ENCODE assay signal across 23 mouse cellular contexts in the genomic region with DNA sequence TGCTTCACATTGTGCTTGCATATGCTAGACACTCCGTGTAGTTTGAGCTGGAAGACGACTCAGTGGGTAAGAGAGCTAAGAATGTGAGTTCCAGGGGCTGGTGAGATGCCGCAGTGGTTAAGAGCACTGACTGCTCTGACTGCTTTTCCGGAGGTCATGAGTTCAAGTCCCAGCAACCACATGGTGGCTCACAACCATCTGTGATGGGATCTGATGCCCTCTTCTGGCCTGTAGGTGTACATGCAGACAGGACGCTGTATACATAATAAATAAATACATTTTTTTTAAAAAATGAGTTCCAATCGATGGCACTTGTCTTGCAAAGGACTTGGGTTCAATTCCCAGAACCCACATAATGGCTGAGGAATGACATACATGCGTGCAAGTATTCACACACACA. TPM values are rescaled to one million over a fixed set of nuclear protein-coding genes. Genes with fewer than 3 reads are reported as not detected.
DNase-seq lines count a peak whose midpoint lies in the region; ATAC-seq and TF ChIP-seq lines count a peak whose summit lies in the region.
"Had no signal": no experiment of that assay in that cellular context is flagged by ENCODE, and none has a peak within 500 bp of the region (broad histone marks: within the 10 kb centered on the region; RNA-seq: fewer than 3 reads in every experiment).

No protein-coding gene starts in this region.

- no peak overlapping the region for H3K4me3 ChIP-seq in heart, adult 2 months
- no peak overlapping the region for H3K4me3 ChIP-seq in layer of hippocampus, adult 2 months
- H3K4me3 ChIP-seq in midbrain, postnatal 0 days (ENCODE audit: low read depth, low read length), result no peak overlapping the region
- no peak overlapping the region for H3K4me3 ChIP-seq in midbrain, embryonic 14.5 days (replicated peaks; ENCODE audit: low read depth, low read length)
- H3K4me3 ChIP-seq in stomach, postnatal 0 days (ENCODE audit: low read depth, low read length), result no peak overlapping the region
- H3K4me3 ChIP-seq: embryonic facial prominence, embryonic 13.5 days; erythroblast, embryonic 14.5 days; forebrain, embryonic 12.5 days; heart, embryonic 12.5 days; hindbrain, embryonic 12.5 days; kidney, embryonic 15.5 days; liver, embryonic 15.5 days; midbrain, embryonic 10.5 days; neural tube, embryonic 15.5 days; stomach, embryonic 15.5 days had no signal

- WGBS in heart, adult 2 months, result 84% methylated on average over 7 of the region's 7 CpGs
- WGBS in midbrain, postnatal 0 days, result 86% methylated on average over 7 of the region's 7 CpGs
- WGBS in midbrain, embryonic 14.5 days, result 86% methylated on average over 7 of the region's 7 CpGs
- 79% methylated on average over 7 of the region's 7 CpGs for WGBS in stomach, postnatal 0 days

- no peaks in the 10 kb centered on the region for H3K79me2 ChIP-seq in heart, adult 2 months (replicated peaks; ENCODE audit: control insufficient read depth, insufficient read depth, low read length)

- H3K4me1 ChIP-seq in heart, adult 2 months (ENCODE audit: control insufficient read depth, insufficient read depth, low read length), result peaks cover 3% of the 10 kb centered on the region; the same call in 1 of the 2 replicates
- no peaks in the 10 kb centered on the region for H3K4me1 ChIP-seq in midbrain, postnatal 0 days (ENCODE audit: insufficient read depth, low read length)
- no peaks in the 10 kb centered on the region for H3K4me1 ChIP-seq in midbrain, embryonic 14.5 days (ENCODE audit: control insufficient read depth, insufficient read depth, low read length)
- no peaks in the 10 kb centered on the region for H3K4me1 ChIP-seq in stomach, postnatal 0 days (replicated peaks; ENCODE audit: control insufficient read depth, insufficient read depth)
- H3K4me1 ChIP-seq: forebrain, embryonic 12.5 days; hindbrain, embryonic 12.5 days; liver, embryonic 15.5 days had no signal

- H3K4me2 ChIP-seq in midbrain, postnatal 0 days (ENCODE audit: low read depth, low read length, poor library complexity, severe bottlenecking), result no peak overlapping the region
- H3K4me2 ChIP-seq in midbrain, embryonic 14.5 days (ENCODE audit: low read length), result no peak overlapping the region
- no peak overlapping the region for H3K4me2 ChIP-seq in stomach, postnatal 0 days (replicated peaks; ENCODE audit: low read depth)
- H3K4me2 ChIP-seq: embryonic facial prominence, embryonic 13.5 days; forebrain, embryonic 12.5 days; hindbrain, embryonic 12.5 days; kidney, embryonic 15.5 days; liver, embryonic 15.5 days; neural tube, embryonic 15.5 days; stomach, embryonic 15.5 days had no signal

- no peaks in the 10 kb centered on the region for H3K27me3 ChIP-seq in heart, adult 2 months (ENCODE audit: control insufficient read depth, insufficient read depth, low read length)
- no peaks in the 10 kb centered on the region for H3K27me3 ChIP-seq in midbrain, postnatal 0 days (ENCODE audit: insufficient read depth, low read length)
- no peaks in the 10 kb centered on the region for H3K27me3 ChIP-seq in midbrain, embryonic 14.5 days (ENCODE audit: control insufficient read depth, insufficient read depth, low read length)
- no peaks in the 10 kb centered on the region for H3K27me3 ChIP-seq in stomach, postnatal 0 days (ENCODE audit: control insufficient read depth, insufficient read depth, low read length)
- H3K27me3 ChIP-seq: embryonic facial prominence, embryonic 13.5 days; forebrain, embryonic 12.5 days; hindbrain, embryonic 12.5 days; kidney, embryonic 15.5 days; neural tube, embryonic 15.5 days; Patski; stomach, embryonic 15.5 days had no signal

- no peak for TF ChIP-seq POLR2A in heart, adult 2 months (IDR thresholded peaks at IDR 0.05; ENCODE audit: insufficient read depth, low read depth, low read length)

- H3K9me3 ChIP-seq in midbrain, postnatal 0 days (ENCODE audit: low read length), result no peaks in the 10 kb centered on the region
- no peaks in the 10 kb centered on the region for H3K9me3 ChIP-seq in midbrain, embryonic 14.5 days (ENCODE audit: control insufficient read depth, low read length)
- H3K9me3 ChIP-seq in stomach, postnatal 0 days (ENCODE audit: control insufficient read depth, low read length), result no peaks in the 10 kb centered on the region
- H3K9me3 ChIP-seq: embryonic facial prominence, embryonic 13.5 days; forebrain, embryonic 12.5 days; heart, embryonic 12.5 days; hindbrain, embryonic 12.5 days; kidney, embryonic 15.5 days; liver, embryonic 15.5 days; midbrain, embryonic 10.5 days; neural tube, embryonic 15.5 days; stomach, embryonic 15.5 days had no signal

- DNase-seq in heart, adult 2 months, result no peak
- no peak for DNase-seq in heart, postnatal 4 days
- no peak for DNase-seq in layer of hippocampus, adult 2 months (ENCODE audit: low spot score in 2 of 2)
- DNase-seq in layer of hippocampus, postnatal 25 days (ENCODE audit: extremely low spot score in 1 of 2, low spot score in 1 of 2), result no peak
- no peak for DNase-seq in midbrain, postnatal 0 days (ENCODE audit: low spot score)
- DNase-seq in midbrain, embryonic 14.5 days, result no peak
- no peak for DNase-seq in stomach, postnatal 0 days (ENCODE audit: low spot score)
- no peak for DNase-seq in Muller cell, postnatal 12 days (ENCODE audit: inconsistent ontology term)
- DNase-seq: right cerebral cortex, postnatal 4 days; thymus, adult 18-20 months had no signal

- H3K36me3 ChIP-seq in heart, adult 2 months (ENCODE audit: control insufficient read depth, insufficient read depth, low read length), result no peaks in the 10 kb centered on the region
- H3K36me3 ChIP-seq in midbrain, postnatal 0 days (ENCODE audit: insufficient read depth, low read length), result no peaks in the 10 kb centered on the region
- H3K36me3 ChIP-seq in midbrain, embryonic 14.5 days (ENCODE audit: control insufficient read depth, insufficient read depth, low read length), result no peaks in the 10 kb centered on the region
- H3K36me3 ChIP-seq in stomach, postnatal 0 days (ENCODE audit: control insufficient read depth, insufficient read depth, low read length), result no peaks in the 10 kb centered on the region
- H3K36me3 ChIP-seq: embryonic facial prominence, embryonic 13.5 days; forebrain, embryonic 12.5 days; heart, embryonic 12.5 days; hindbrain, embryonic 12.5 days; kidney, embryonic 15.5 days; liver, embryonic 15.5 days; midbrain, embryonic 10.5 days; neural tube, embryonic 15.5 days; stomach, embryonic 15.5 days had no signal

- TF ChIP-seq CTCF in heart, adult 2 months (IDR thresholded peaks at IDR 0.05), result peak; percentile 45
- peak; percentile 66 for TF ChIP-seq CTCF in layer of hippocampus, adult 2 months (conservative IDR thresholded peaks at IDR 0.05)
- TF ChIP-seq CTCF in midbrain, postnatal 0 days (IDR thresholded peaks at IDR 0.05), result peak; percentile 56
- TF ChIP-seq CTCF in stomach, postnatal 0 days (IDR thresholded peaks at IDR 0.05; ENCODE audit: low read depth), result peak; percentile 54

- intact Hi-C loops in heart, adult 2 months (cut with DNase I), result no loop called here

- no peak overlapping the region for H3K9ac ChIP-seq in heart, adult 2 months (ENCODE audit: low read depth, low read length)
- no peak overlapping the region for H3K9ac ChIP-seq in midbrain, postnatal 0 days (replicated peaks; ENCODE audit: low read length, poor library complexity, severe bottlenecking)
- H3K9ac ChIP-seq in midbrain, embryonic 14.5 days (replicated peaks; ENCODE audit: low read length), result no peak overlapping the region
- H3K9ac ChIP-seq in stomach, postnatal 0 days (ENCODE audit: low read length), result no peak overlapping the region
- H3K9ac ChIP-seq: embryonic facial prominence, embryonic 13.5 days; forebrain, embryonic 12.5 days; heart, embryonic 12.5 days; hindbrain, embryonic 12.5 days; kidney, embryonic 15.5 days; liver, embryonic 15.5 days; neural tube, embryonic 15.5 days; stomach, embryonic 15.5 days had no signal

- H3K27ac ChIP-seq in heart, adult 2 months, result no peak overlapping the region
- no peak overlapping the region for H3K27ac ChIP-seq in layer of hippocampus, adult 2 months
- H3K27ac ChIP-seq in midbrain, postnatal 0 days (ENCODE audit: low read depth, low read length), result no peak overlapping the region
- H3K27ac ChIP-seq in midbrain, embryonic 14.5 days (replicated peaks; ENCODE audit: low read depth, low read length), result no peak overlapping the region
- H3K27ac ChIP-seq in stomach, postnatal 0 days (replicated peaks), result no peak overlapping the region
- H3K27ac ChIP-seq: embryonic facial prominence, embryonic 13.5 days; forebrain, embryonic 12.5 days; hindbrain, embryonic 12.5 days; kidney, embryonic 15.5 days; liver, embryonic 15.5 days; midbrain, embryonic 10.5 days; neural tube, embryonic 15.5 days; stomach, embryonic 15.5 days had no signal

- no peak for ATAC-seq in midbrain, postnatal 0 days (ENCODE audit: low FRiP score)
- no peak for ATAC-seq in midbrain, embryonic 14.5 days (ENCODE audit: low FRiP score, low TSS enrichment)
- no peak for ATAC-seq in stomach, postnatal 0 days (ENCODE audit: low FRiP score, low TSS enrichment)

- no peak for TF ChIP-seq EP300 in heart, adult 2 months (IDR thresholded peaks at IDR 0.05; ENCODE audit: insufficient read depth, low read depth, low read length)
- no peak for TF ChIP-seq EP300 in stomach, postnatal 0 days (optimal IDR thresholded peaks at IDR 0.05)

RNA-seq across cellular contexts. Expression of a gene that starts 3.7 kb away (rescaled TPM):
- total RNA-seq in heart, adult 2 months (2021), result under 1 TPM; 0.97 to 0.98 TPM
- polyA plus RNA-seq in heart, adult 2 months (2012; rRNA removed), result 2.3 and 3.6 TPM in 2 replicates
- total RNA-seq in heart, postnatal 4 days (2021), result under 1 TPM in 1 of 2 experiments, not detected in 1; 0.18 TPM
- 100 to 1,000 TPM; 193 to 194 TPM for total RNA-seq in layer of hippocampus, adult 2 months (2021)
- 100 to 1,000 TPM; 226 to 229 TPM for total RNA-seq in layer of hippocampus, postnatal 25 days (2021)
- total RNA-seq in midbrain, postnatal 0 days (2014; rRNA removed), result 14.1 and 25.7 TPM in 2 replicates
- 8.8 and 12.8 TPM in 2 replicates for polyA plus RNA-seq in midbrain, postnatal 0 days (2015; fragmentation: Nextera tagmentation; extraction: Ambion mirVana)
- 0.30 and 0.34 TPM in 2 replicates for polyA plus RNA-seq in midbrain, embryonic 14.5 days (2014; fragmentation: Nextera tagmentation; extraction: Ambion mirVana)
- polyA plus RNA-seq in stomach, postnatal 0 days (2015; fragmentation: Nextera tagmentation; extraction: Ambion mirVana), result 3.1 and 3.4 TPM in 2 replicates
- total RNA-seq: granulocyte monocyte progenitor cell, adult 5-6 weeks had no signal
- polyA plus RNA-seq: embryonic facial prominence, embryonic 13.5 days; erythroblast, embryonic 14.5 days; forebrain, embryonic 12.5 days; heart, embryonic 12.5 days; kidney, embryonic 15.5 days; liver, embryonic 15.5 days; lung, embryonic 16.5 days; midbrain, embryonic 10.5 days had no signal

RNA-seq across cellular contexts. Expression of a gene that starts 24.6 kb away (rescaled TPM):
- total RNA-seq in heart, adult 2 months (2021), result 10 to 100 TPM; 20.1 to 21.0 TPM
- polyA plus RNA-seq in heart, adult 2 months (2012; rRNA removed), result 30.5 and 32.5 TPM in 2 replicates
- total RNA-seq in heart, postnatal 4 days (2021), result 10 to 100 TPM; 33.5 to 36.8 TPM
- total RNA-seq in layer of hippocampus, adult 2 months (2021), result 100 to 1,000 TPM; 247 to 258 TPM
- total RNA-seq in layer of hippocampus, postnatal 25 days (2021), result 100 to 1,000 TPM; 259 to 264 TPM
- total RNA-seq in midbrain, postnatal 0 days (2014; rRNA removed), result 317 and 384 TPM in 2 replicates
- polyA plus RNA-seq in midbrain, postnatal 0 days (2015; fragmentation: Nextera tagmentation; extraction: Ambion mirVana), result 399 and 418 TPM in 2 replicates
- polyA plus RNA-seq in midbrain, embryonic 14.5 days (2014; fragmentation: Nextera tagmentation; extraction: Ambion mirVana), result 322 and 380 TPM in 2 replicates
- polyA plus RNA-seq in stomach, postnatal 0 days (2015; fragmentation: Nextera tagmentation; extraction: Ambion mirVana), result 42.2 and 43.9 TPM in 2 replicates

RNA-seq across cellular contexts. Expression of a gene that starts 38.7 kb away (rescaled TPM):
- under 1 TPM; 0.73 to 0.82 TPM for total RNA-seq in heart, adult 2 months (2021)
- 0.82 and 1.4 TPM in 2 replicates for polyA plus RNA-seq in heart, adult 2 months (2012; rRNA removed)
- under 1 TPM; 0.47 to 0.52 TPM for total RNA-seq in heart, postnatal 4 days (2021)
- total RNA-seq in layer of hippocampus, adult 2 months (2021), result not detected
- total RNA-seq in layer of hippocampus, postnatal 25 days (2021), result under 1 TPM in 1 of 2 experiments, not detected in 1; 0.12 TPM
- total RNA-seq in midbrain, postnatal 0 days (2014; rRNA removed), result 0.05 and 0.24 TPM in 2 replicates
- polyA plus RNA-seq in midbrain, postnatal 0 days (2015; fragmentation: Nextera tagmentation; extraction: Ambion mirVana), result 0.05 and 0.15 TPM in 2 replicates
- polyA plus RNA-seq in midbrain, embryonic 14.5 days (2014; fragmentation: Nextera tagmentation; extraction: Ambion mirVana), result 0.27 and 0.62 TPM in 2 replicates
- 0.32 and 0.46 TPM in 2 replicates for polyA plus RNA-seq in stomach, postnatal 0 days (2015; fragmentation: Nextera tagmentation; extraction: Ambion mirVana)
